Mouse (Mus musculus) inflammation-experienced regulatory T-cells, adult 6 months (primary cell): ENCODE results near the gene Tmem178b. TPM values are rescaled to one million over a fixed set of nuclear protein-coding genes. Genes with fewer than 3 reads are reported as not detected.

Experiments
- ATAC-seq: one replicate; pipeline ENCODE4 v1.8.0; 2017
- polyA plus RNA-seq, 3 experiments: library from polyadenylated mRNA; unstranded; fragments of 100-300 nt; shearing (Covaris generic); gene quantifications; one replicate each; pipeline ENCODE4 v1.2.1; 2017

Tmem178b gene
- polyA plus RNA-seq, 3 experiments from 2014 or later: not detected

DNA sequence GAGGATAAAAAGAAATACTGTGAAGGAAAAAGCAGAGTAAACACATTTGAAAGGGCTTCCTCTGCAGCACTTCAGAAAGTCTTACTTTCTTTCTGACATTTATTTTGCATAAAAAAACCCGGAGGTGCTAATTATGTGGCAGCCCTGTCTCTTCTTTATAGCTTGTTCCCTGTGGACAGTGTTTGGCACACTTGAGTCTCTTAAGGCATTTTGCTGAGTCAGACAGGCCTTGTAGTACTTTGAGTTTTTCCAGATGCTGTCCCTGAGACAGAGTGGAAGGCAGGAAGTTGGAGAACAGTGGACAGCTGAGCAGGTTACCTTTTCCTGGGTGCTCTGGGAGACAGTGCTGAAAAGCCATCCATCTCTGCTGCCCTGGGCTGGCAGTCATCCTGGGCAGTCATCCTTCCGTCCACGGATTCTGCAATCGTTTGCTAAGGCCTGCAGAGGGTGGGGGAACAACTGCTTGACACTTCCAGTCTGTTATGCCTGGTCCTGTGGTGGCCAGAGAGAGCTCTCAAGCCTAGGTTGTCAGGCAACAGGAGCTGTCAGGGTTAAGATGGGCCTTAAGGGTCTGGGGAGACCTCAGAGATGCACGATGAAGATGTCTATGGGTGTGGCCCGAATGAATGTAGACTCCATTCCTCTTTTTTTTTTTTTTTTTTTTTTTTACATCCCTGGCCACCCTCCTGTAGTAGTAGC, 46.1 kb downstream of the Tmem178b start:
- ATAC-seq: no peak

DNA sequence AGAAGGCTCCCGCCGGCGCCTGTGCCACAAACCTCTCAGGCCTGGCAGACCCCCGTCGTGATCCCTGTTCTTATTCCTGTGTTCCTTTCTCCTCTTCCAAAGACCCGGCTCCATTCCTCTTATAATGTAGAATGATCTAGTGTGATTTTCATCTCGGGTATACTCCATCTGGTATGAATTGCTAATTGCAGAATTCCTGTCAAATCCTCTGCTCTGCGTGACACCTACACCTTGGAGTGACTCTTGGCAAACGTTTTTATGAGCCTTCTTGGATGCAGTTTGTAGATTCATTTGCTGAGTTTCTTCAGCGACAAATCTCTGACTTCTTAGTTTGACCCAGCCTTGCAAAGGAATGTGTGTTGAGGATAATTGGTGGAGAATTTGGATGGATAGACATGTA, 53.4 kb downstream of the Tmem178b start:
- no peak for ATAC-seq

DNA sequence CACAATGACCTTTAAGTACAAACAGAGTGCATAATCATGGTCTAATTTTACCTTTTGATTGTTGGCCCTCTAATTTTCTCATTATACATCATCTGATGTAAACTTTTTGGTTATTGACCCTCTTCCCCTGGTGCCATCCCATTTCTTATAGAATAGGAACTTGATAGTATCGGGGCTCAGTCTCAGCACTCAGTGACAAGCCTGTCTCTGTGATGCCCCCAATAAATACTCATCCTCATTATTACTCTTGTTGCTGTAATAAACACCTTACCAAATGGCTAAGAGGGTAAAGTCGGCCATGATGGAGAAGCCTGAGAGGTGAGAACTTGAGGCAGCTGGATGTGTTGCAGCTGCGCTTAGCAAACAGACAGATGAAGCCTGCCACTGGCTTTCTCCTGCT, 63.5 kb downstream of the Tmem178b start:
- no peak for ATAC-seq

DNA sequence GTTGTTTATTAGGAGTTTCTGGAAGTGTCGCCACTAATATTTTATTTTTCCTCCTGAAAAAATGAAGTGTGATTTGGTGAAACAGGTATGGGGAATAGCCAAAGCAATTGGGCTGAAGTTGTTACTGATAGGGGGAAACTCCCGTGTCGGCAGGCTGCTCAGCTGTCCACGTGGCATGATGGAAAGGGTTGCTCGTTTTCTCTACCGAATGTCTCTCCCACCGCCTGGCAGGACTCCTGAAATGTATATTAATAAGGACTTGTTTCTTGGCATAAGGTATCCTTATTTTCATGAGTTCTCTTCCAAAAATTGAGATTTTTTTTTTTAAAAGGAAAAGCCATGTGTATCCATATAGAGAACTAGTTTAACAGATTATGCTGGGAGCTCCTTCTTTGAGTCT, 67.8 kb downstream of the Tmem178b start:
- no peak for ATAC-seq

DNA sequence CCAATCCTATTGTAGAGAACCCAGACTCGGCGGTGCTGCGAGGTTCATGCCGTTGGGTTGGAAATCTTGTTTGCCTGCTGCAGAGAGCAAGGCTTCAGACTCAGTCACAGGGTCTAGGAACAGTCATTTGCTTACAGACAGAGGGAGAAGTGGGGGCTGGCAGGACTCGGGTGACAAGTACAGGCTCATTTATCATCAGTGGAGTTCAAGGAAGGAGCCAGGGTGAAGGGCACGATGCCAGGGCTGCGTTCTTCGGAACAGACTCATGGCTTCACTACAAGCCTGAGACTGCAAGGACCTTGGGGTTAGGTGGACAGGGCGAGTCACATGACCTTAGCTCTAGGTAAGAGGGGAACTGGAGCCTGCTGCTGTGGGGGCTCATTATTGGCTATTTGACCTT, 71.8 kb downstream of the Tmem178b start:
- no peak for ATAC-seq

DNA sequence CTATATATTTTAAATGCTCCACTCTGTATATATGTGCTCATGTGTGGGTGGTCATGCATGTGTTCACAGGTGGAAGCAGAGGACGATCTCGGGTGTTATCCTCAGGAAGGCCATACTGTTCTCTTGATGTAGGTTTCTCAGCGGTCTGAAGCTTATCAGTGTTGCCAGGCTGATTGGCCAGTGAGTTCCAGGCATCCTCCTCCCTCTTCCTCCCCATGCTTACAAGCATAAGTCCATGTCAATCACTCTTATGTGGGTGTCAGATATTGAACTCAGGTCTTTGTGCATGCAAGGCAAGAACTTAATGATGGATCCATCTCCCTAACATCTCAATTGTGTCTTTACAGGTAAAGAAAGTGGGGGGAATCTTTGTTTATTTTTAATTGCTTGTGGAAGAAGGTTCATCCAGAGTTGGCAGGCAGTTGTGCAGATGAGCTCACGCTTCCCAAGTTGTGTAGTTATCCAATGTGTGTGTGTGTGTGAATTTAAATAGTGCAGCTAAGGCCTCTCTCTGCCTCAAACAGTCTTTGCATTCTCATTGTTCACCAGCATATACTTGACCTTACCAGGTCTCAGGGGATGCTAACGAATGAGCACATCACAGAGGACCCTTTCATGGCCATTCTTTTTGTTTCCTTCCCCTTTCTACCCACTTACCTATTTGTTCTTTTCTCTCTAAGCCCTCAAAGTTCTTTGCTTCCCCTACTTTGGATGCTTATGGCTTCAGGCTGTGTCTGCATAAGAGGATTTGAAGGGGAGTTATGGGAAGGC, 72.8 kb downstream of the Tmem178b start:
- no peak for ATAC-seq

DNA sequence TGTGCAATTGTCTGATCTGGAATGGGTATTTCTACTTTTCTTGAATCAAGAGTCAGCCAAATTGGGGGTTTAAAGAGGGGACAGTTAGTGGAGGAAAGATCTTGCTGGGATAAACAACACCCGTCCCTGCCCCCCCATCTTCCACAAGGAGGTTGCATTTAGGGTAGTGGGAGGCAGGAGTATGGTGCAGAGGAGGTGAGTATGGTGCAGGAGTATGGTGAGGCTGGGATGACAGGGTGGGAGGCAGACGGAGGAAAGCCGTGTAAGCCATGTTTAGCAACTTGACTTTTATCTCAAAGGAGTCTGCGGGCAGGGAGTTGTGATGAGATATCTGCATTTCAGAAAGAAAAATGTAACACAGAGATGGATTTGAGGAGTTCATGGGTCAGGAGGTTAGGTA, 73.5 kb downstream of the Tmem178b start:
- ATAC-seq: no peak

DNA sequence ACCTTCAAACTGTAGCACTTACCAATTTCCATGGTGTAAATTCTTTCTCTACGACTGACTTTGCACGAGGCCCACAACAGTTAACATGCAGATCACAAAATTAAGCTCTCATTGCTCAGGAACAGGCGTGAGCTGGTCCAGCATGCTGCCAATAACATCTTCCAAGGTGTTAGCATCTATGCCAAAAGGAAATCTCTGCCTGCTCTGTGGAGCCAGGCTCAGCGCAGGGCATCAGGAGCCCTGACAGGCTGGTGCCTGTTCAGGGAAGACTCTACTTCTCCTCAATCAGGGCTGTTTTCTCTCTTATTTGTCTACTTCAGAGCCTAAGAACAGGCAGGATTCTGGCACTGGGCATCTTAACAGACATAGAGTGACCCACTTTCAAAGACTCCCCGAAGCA, 80.9 kb downstream of the Tmem178b start:
- ATAC-seq: no peak

DNA sequence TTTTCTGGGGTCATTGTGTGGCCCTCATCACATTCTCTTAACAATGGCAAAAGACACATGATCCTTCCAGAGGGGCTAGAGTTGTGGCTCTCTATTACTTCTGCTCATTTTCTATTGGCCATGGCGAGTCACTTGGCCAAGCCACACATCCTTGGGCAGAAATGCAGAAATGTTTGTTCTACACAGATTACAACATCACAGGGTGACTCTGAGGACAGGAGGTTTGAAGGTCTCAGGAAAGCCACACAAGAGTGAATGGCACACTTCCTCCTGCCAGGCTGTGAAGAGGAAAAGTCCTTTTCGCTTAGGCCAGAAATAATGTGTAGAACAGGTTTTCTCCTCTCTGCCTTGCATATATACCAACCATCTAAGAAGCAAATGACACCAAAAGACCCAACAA, 82.1 kb downstream of the Tmem178b start:
- no peak for ATAC-seq

DNA sequence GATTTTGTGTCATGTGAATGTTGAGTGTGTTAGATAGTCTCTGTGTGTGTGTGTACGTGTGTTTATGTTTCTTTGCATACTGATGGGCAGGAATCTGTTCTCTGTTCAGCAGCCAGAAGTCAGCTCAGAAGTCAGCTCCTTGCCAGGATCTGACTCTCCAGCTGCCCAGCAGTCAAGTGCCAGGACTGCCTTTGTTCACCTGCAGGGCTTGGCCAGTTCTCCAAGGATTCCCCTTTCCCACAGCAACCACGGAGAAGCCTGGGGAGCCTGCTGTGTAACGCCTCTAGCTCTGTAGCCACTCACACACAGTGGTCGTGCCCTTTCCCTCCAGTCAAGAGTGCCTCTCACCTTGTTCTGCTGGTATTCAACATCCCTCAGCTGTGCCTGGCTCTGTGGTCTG, 91.5 kb downstream of the Tmem178b start:
- ATAC-seq: no peak

DNA sequence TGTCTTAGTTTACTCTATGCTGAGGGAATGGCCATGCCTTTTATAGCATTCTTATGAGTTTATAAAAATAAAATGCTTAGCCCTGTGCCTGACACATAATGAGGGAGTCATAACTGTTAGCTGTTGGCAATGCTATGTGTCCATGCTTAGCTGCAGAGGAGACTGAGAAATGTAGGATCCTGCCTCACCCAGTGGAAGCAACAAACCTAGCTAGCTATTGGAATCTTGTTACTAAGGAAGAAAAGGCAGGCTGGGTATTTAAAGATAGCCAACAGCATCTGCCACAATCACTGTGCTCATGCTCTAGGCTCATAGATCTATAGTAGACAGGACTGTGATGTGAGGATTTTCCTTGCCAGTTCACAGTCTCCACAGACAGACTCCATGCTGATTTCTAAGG, 97.2 kb downstream of the Tmem178b start:
- ATAC-seq: no peak

DNA sequence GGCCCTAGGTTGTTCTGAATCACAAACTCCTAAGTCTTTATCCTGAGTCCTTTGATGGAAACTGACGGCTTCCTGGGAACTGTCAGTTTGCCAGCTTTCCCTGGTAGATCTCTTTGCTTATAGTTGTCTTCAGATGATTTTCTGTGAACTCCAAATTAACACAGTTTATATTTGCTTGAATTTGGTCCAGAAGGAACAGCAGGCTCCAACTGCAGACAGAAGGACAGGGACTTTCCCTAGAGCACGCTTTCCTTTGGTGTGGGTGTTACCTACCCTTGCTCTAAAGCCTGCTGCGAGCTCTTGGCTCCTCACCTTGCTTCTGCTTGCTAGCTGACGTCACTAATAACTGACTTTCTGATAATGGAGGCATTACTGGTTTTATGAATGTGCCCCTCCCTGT, 105.9 kb downstream of the Tmem178b start:
- ATAC-seq: no peak

DNA sequence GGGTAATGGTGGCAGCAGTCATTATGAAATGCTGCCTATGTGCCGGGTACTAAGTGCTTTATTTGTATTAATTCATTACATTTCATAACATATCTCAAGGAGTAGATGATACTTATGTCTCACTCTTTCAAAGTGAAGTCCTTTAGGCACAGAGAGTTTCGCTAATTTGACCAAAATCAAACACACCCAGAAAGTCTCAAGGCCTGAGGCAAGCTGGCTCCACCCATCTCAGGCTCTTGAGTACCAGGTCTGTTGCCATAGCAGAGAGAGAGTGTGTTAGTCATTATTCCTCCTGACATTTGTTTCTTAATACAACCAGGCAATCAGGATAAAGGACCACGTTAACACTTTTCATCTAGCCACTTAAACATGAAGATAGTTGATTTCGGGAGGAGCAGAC, 117.7 kb downstream of the Tmem178b start:
- ATAC-seq: no peak

DNA sequence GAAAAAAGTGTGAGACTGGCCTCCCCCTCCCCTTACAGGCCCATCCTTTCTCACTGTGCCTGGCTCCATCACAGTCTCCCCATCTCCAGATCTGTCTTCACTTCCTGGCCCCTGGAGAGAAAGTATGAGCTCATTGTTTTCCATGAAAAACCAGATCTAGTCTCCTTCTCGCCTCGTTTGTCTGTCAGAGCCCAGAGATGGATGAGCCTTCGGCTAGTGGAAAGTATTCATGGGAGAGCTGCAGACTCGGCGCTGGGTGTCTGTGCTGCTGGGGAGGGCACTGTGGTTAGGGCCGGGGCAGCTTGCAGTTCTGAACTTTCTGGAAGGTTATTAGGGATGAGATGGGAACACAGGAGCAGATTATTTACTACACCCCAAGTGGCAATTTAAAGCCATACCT, 118.9 kb downstream of the Tmem178b start:
- ATAC-seq: no peak

DNA sequence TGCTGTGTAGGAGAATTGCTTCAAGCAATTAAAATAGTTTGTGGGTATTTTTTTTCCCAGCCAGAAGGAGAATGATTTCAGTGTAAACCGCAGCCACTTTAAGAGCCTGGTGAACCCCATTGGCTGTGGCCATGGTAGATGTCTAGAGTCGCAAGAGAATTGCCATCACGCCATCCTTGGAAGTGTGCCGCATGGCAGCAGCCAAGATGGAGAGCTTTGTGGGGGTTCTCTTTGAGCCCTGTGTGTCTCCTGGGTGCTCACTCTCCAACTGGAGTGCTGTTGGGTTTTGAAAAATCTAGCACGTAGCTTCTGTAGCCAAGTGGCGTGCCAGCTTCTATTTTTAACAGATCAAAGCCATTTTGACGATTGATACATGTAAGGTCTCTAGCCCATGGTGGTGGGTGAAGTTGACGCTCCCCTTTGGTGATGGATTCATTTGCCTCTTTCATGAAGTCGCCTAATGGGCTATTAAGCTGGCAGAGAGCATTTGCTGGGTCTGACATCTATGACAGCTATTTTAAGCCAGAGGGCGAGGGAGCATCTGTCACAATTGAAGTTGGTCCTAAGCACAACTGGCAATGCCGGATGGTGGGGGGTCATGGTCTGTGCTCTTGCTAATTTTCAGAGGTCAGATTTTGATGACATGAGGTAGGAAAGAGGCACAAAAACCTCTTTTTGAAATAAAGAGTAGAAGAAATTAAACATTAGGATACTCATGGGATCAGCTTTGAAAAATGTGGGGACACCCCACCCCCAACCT, 133.1 kb downstream of the Tmem178b start:
- no peak for ATAC-seq

DNA sequence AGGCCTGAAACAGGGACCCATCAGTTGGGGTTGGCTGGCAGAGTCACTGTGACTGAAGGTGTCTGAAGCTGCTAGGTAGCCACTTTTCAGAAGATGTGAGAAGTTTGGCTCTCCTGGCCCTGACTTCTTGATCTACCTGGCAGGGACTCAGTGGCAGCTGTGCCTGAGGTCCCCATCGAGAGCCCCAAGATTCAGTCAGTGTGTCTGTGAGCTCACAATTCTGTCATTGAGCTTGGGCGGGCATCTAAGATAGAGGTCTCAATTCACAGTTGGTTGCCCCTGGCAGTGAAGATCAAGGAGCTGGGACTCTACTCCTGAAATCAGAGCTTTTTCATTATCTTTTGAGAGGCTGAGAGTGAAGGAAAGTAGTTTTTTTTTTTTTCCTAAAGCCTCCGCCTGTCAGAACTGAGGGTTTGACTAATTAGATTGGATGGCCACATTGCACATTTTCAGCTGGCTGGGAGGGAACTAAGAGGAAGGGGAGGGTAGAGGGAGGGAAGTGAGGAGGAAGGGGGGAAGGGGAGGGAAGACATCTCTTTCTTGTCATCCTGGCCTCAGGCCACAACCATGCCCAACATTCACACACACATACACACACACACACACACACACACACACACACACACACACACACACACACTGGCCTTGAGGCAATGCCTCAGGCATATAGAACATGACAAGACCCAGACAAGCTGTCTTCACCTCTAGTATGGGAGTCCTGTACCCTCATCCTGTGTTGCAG, 135.3 kb downstream of the Tmem178b start:
- ATAC-seq: no peak

DNA sequence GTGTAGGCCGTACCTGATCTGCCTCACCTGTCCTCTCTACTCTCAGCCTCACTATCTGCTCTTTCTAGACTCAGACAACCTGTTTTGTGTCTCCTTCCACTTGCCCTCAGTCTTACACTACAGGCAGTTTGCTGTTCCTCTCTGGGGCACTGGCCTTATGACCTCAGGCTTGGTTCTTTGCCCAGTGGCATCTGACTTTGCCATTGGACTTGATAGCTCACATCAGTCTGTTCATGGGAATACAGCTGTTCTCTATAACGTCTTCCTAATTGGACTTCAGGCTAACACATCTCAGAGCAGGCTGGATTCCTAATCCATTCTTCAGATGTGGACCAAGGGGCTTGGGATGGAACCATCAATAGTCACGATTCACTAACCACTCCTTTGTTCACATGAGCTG, 136.6 kb downstream of the Tmem178b start:
- no peak for ATAC-seq

DNA sequence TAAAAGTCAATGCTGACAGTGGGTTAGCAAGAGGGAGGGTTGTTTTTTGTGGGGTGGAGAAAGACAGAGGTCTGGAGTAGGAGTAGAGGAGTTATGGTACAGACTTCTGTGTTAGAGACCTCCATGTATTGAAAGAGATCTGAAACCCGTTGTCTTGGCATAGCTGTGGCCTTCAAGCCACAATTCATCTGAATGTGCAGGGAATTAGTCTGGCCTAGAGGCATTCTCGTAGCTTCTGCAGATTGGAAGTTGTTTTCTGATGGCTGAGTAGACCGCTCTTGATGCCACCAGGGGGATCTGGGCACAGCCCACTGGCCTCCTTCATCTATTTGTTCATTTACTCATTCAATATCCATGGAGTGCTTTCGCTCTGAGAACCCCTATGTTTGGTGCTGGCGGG, 138.0 kb downstream of the Tmem178b start:
- ATAC-seq: no peak

DNA sequence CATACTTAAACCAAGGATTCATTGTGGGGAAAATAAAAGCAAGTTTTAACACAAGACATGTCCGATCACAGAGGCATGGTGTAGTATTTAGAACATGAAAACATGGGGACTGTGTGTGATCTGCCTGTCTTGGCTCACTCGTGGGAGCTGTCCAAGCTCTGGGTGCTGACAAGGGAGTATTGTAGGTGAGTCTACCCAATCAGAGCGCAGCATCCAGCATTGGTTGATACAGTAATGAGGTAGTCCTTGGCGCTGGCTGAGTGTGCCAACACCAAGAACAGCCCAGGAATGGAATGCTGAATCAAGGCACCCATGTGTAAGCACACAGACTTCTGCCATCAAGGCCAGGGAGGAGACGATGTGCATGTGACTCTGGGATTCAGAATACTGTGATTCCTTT, 138.5 kb downstream of the Tmem178b start:
- no peak for ATAC-seq

DNA sequence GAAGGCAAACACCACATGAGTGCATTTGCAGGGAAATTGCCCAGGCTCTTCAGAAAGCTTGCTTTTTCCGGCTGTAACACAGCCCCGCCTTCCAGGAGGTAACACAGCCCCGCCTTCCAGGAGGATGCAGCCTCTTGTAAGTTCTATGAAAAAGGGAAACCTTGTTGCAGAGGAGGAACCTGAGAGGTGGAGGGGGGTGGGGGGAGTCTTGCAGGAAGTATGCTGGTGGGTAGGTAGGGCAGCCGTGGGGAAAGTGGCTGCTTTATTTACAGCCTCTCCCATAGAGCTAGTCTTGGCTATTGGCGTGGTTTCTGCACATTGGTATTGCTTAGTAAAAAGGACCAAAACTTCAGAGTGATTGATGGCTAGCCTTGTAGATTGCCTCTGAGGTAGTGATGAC, 140.3 kb downstream of the Tmem178b start:
- peak; percentile 43 for ATAC-seq

DNA sequence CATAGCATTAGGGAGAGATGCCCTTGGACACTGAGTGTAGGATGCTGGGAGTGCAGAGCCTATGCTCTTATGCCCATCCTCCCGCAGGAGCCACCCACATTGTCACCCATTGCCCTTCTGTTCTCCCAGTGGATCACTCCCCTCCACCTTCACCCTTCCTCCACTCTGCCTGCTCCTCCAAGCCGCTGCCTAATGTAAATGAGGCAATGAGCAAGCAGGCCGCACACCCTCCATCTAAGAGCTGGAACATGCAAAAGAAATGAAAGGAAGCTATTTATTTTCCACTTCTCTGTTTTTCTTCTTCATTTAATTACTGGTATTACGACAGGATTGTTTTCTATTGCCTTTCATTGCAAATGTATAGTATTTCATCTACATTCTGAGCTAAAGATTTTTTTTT, 142.1 kb downstream of the Tmem178b start:
- ATAC-seq: no peak

DNA sequence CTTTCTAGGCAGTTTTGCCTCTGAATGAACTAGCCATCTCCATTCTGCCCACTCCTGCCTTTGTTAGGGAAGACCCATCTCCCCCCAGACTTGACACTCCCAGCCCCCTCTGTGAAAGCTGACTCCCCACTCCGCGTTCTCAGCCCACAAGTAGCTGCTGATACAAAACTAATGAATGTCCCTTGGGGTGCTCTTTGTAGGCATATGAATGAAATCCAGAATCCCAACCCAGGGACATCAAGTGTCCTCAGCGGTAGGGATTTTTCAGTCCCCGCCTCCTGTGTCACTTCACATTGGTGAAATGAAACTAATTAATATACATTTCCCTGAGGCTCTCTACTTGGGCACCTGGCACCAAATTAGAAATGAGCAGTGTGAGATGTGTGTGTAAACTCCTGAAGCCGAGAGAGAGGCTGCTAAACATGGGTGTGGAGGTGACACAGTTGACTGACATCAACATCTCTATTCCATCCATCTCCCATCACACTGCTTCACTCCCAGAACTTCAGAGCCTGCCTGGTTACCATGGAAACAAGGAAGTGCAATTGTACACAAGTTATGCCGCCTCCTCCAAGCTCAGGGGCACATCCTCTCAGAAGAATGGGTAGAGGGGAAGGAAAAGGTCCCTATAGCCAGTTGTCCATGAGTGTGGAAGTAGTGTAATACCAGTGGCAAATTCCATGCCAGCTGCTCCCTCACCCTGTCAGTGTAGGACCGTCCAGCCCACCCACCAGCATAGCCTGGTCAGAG, 142.8 kb downstream of the Tmem178b start:
- no peak for ATAC-seq
